Mouse (Mus musculus) thymus, adult 2 months (tissue): Measurements from ENCODE around the gene Fam20a. TPM values are rescaled to one million over a fixed set of nuclear protein-coding genes. Genes with fewer than 3 reads are reported as not detected.

Source experiments
- DNase-seq: peaks from one replicate; pipeline ENCODE4 v3.0.0; 2021
- H3K27ac ChIP-seq: fragments of 200-500 bp; 2 replicates; pipeline ENCODE4 v1.5.1; 2012; ENCODE audit warnings: low read length, control low read depth; ENCODE audit not compliant: control insufficient read depth, insufficient read depth
- H3K27me3 ChIP-seq: fragments of 200-500 bp; 2 replicates; pipeline ENCODE4 v1.6.1; 2012; ENCODE audit warnings: mild to moderate bottlenecking, low read length, moderate library complexity, mixed read lengths; ENCODE audit not compliant: control insufficient read depth, insufficient read depth
- H3K36me3 ChIP-seq: fragments of 200-500 bp; 2 replicates; pipeline ENCODE4 v1.6.1; 2012; ENCODE audit warnings: mild to moderate bottlenecking, low read length, moderate library complexity; ENCODE audit not compliant: control insufficient read depth, insufficient read depth
- H3K4me1 ChIP-seq: fragments of 200-500 bp; replicated peaks from 2 replicates; pipeline ENCODE4 v1.6.1; 2012; ENCODE audit warnings: low read length; ENCODE audit not compliant: control insufficient read depth, insufficient read depth
- H3K4me3 ChIP-seq: fragments of 200-500 bp; 2 replicates; pipeline ENCODE4 v1.5.1; 2012; ENCODE audit warnings: mild to moderate bottlenecking, low read length, control low read depth, moderate library complexity; ENCODE audit not compliant: control insufficient read depth, insufficient read depth
- CTCF ChIP-seq: fragments of 200-500 bp; IDR thresholded peaks from 2 replicates; pipeline ENCODE4 v1.5.1; 2012; ENCODE audit warnings: mild to moderate bottlenecking, control low read depth, low read length, moderate library complexity, borderline replicate concordance; ENCODE audit not compliant: control insufficient read depth, poor library complexity, insufficient read depth; ENCODE audit errors: extremely low read depth
- POLR2A ChIP-seq: fragments of 200-500 bp; IDR thresholded peaks from 2 replicates; pipeline ENCODE4 v1.6.1; 2012; ENCODE audit warnings: mild to moderate bottlenecking, low read length, control low read depth, moderate library complexity; ENCODE audit not compliant: control insufficient read depth, poor library complexity, insufficient read depth; ENCODE audit errors: extremely low read depth
- WGBS: fragments of 180-500 bp; shearing (Covaris S2); methylation state at CpG from one replicate; pipeline ENCODE4 v1.1.7; 2018; 5-methylcytosine and 5-hydroxymethylcytosine counted together
- polyA plus RNA-seq: library from polyadenylated mRNA; depleted of rRNA; stranded (reverse); fragments of >200 nt; gene quantifications from 2 replicates; pipeline ENCODE4 v1.2.3, GENCODE M21; 2012

Fam20a gene
- polyA plus RNA-seq, 1 experiment = 3.2 TPM

DNA sequence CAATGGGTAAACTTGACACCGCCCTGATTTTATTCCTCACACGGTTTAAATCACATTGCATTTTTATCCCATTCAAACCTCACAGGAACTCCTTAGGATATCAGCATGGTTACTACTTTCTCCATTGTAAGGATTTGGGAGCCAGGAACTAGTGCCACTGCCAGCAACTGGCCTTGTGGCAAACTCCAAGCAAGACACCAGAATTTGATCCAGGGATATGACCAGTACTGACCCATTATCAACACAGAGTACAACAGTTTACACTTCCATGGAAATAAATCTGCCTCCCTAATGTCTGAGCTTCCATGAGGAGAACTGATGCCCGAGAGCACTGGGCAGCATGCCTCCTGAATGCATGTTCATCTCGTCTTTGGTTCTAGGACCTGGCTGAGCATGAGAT, 15.5 kb downstream of the Fam20a start:
- 96% methylated on average over 4 of the region's 4 CpGs for WGBS
- no peak for TF ChIP-seq CTCF
- no peak for TF ChIP-seq POLR2A
- DNase-seq = no peak
- Histone ChIP-seq H3K27me3 (no peaks in the 10 kb centered on the region), H3K36me3 (no peaks in the 10 kb centered on the region), H3K4me1 (no peaks in the 10 kb centered on the region), H3K4me3 (no peak overlapping the region), H3K27ac (no peak overlapping the region)

DNA sequence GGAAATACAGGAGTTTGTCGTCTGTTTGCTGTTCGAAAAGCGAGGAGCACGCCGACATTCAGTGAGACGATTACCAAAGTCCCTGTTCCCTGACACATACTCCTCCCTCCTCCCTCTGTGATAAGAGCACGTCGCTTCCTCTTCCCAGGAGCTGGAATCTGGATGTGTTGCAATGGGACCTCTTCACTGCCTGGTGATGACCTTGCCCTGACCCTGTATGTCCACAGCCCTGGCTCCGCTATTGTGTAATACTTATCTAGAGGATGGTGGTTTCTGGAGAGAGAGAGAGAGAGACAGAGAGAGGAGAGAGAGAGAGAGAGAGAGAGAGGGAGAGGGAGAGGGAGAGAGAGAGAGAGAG, 16.0 kb downstream of the Fam20a start:
- H3K4me3 ChIP-seq = no peak overlapping the region
- TF ChIP-seq CTCF (no peak), POLR2A (no peak)
- H3K27ac ChIP-seq = no peak overlapping the region
- H3K36me3 ChIP-seq = no peaks in the 10 kb centered on the region
- H3K27me3 ChIP-seq = no peaks in the 10 kb centered on the region
- DNase-seq = no peak
- H3K4me1 ChIP-seq = no peaks in the 10 kb centered on the region
- WGBS = 89% methylated on average over 9 of the region's 9 CpGs

DNA sequence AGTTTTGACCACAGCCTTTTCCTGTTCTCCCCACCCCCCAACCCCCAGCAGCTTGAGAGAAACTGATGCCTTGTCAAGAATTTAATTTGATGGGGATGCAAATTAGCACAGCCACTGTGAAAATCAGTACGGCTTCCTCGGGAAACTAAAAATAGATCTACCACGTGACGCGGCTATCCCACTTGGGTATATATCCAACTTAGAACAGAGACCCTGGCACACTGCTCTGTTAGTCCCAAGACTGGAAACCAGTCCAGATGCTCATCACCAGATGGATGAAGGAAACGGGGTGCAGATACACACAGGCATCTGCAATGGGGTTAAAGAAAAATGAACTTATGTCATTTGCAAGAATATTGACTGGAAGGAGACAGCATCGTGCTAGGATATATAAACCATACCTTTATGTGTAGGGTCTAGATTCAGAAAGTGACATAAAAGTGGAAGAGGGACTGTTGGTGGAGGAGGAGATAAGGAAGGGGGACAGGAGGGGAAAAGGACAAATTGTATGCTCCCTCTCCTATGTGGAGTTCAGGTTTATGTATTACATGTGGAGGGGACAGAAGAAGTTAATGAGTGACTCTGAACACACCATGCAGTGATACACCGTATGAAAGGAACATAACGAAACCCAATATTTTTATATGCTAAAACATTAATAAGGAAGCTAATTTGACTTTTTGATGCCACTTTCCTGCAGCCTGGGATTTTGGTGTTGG, 16.6 kb downstream of the Fam20a start:
- no peak for TF ChIP-seq CTCF
- TF ChIP-seq POLR2A = no peak
- DNase-seq = no peak
- 47% methylated on average over 9 of the region's 9 CpGs for whole genome bisulfite sequencing
- no peaks in the 10 kb centered on the region for H3K27me3 ChIP-seq
- no peak overlapping the region for H3K27ac ChIP-seq
- no peaks in the 10 kb centered on the region for H3K4me1 ChIP-seq
- H3K36me3 ChIP-seq = no peaks in the 10 kb centered on the region
- no peak overlapping the region for H3K4me3 ChIP-seq

DNA sequence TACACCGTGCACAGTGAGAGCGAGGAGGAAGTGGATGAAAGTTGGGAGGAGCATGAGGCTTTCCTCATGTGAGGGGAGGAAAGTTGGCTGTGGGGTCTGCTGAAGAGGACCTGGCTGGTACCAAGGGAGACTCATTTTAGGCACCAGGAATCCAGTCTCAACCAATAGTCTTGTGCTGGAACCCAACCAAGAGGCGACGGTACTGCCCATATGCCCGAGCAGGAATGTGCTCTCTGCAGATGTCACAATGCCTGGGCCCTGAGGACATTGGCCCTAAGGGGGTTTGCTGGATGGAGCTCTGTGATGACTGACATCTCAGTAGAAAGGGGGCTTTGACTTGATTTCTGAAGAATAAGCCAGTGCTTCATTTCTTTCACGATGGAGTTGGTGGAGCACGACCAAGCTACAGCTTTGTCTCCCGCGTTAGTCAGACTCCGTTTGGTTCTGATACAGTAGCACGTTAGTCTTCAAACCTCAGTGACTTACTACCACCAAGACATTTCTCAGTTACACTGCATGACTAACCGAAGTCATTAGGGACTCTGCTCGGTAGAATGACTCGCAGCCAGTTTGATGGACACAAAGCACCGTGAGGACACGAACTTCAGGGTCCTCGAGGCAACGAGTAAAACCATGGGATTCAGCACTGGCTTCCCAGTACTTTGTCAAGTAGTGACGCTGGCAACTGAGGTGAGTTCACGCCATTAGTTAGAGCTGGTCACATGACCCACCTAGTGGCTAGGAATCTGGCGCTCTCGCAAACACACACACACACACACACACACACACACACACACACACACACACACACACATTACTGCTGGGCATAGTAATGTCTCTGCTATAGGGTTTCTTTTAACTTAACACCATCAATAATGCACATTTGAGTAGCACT, 17.5 kb downstream of the Fam20a start:
- H3K36me3 ChIP-seq = no peaks in the 10 kb centered on the region
- H3K4me3 ChIP-seq = no peak overlapping the region
- H3K27ac ChIP-seq = no peak overlapping the region
- 95% methylated on average over 22 of the region's 22 CpGs for WGBS
- no peak for DNase-seq
- TF ChIP-seq CTCF (no peak), POLR2A (no peak)
- H3K27me3 ChIP-seq = no peaks in the 10 kb centered on the region
- H3K4me1 ChIP-seq = no peaks in the 10 kb centered on the region

DNA sequence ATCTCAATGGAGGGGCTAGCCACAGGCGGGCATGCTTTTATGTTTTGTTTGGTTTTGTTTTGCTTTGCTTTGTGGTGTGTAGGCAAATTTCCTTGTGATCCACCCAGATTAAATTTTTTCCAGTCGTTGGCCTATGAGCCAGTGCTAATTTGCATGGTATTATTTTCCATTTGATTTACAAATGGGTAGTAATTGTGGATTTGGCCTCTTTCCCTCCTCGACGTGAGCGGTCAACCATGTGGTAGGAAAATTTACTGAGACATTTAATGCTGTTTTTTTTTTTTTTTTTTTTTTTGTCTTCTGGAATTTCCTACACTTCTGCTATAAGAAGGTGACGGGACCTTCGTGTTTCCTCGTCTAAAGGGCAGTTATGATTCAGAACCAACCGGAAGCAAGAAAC, 18.2 kb downstream of the Fam20a start:
- Histone ChIP-seq H3K4me1 (no peaks in the 10 kb centered on the region), H3K36me3 (no peaks in the 10 kb centered on the region), H3K27me3 (no peaks in the 10 kb centered on the region), H3K4me3 (no peak overlapping the region), H3K27ac (no peak overlapping the region)
- WGBS = 89% methylated on average over 9 of the region's 9 CpGs
- TF ChIP-seq CTCF (no peak), POLR2A (no peak)
- no peak for DNase-seq

DNA sequence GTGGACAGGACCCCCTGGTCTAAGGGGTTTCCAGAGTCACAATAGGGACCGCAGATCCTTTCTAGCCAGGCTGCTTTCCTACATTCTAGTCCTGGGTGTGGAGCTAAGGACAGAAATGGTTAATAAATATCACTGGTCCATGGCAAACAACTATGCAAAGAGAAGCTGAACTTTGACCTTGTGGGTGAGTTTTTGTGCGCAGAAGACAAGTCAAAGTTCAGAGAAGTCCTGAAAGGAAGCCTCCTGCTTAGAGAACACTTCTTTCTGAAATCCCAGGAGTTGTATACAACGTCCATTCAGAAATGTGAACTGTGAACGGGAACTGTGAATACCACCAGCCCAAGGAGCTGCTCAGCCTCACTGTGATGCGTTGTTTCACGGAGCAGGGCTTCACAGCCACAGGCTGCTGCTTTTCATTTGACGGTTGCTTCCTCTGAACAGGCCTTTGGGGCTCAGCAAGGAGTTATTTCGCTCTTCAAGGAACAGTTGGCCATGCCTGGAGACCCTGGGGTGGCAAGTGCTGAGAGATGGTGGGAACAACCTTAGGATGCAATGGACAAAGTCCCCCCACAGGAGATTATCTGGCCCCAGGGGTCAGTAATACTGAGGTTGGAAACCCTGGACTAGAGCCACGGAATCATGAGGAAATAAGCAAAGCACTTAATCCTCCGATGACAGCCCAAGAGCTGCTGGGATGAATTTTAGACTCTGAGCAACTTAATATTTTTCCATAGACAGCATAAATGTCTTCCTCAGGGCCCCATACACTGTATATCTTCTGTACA, 19.9 kb downstream of the Fam20a start:
- no peaks in the 10 kb centered on the region for H3K4me1 ChIP-seq
- no peak overlapping the region for H3K27ac ChIP-seq
- 92% methylated on average over 10 of the region's 10 CpGs for WGBS
- no peaks in the 10 kb centered on the region for H3K36me3 ChIP-seq
- TF ChIP-seq POLR2A = no peak
- no peak for TF ChIP-seq CTCF
- no peaks in the 10 kb centered on the region for H3K27me3 ChIP-seq
- DNase-seq = no peak
- H3K4me3 ChIP-seq = no peak overlapping the region
